Mouse (Mus musculus) CD4-positive, CD25-positive, alpha-beta regulatory T cell (primary cell): ENCODE results near the gene Arid3c. TPM values are rescaled to one million over a fixed set of nuclear protein-coding genes. Genes with fewer than 3 reads are reported as not detected.

Experiments used
- polyA plus RNA-seq: library from polyadenylated mRNA; unstranded; fragments of 100-300 nt; shearing (Covaris generic); gene quantifications from one replicate; pipeline ENCODE4 v1.2.1, GENCODE M21; 2017

The Arid3c gene
- polyA plus RNA-seq = not detected

GRCm38 (mm10) chr4:41731052-41731765 lies at the start of gene Arid3c:
Gene Arid3c (minus strand): TSS chr4:41731142.

GRCm38 (mm10) chr4:41774002-41774401 lies 43.1 kb upstream of the Arid3c start, which contains the start of gene Ccl27a:
Gene Ccl27a (minus strand): TSS chr4:41774247.

GRCm38 (mm10) chr4:41755338-41756305 lies 24.7 kb upstream of the Arid3c start, which contains the start of gene Sigmar1:
Gene Sigmar1 (minus strand): TSS chr4:41756157.

GRCm38 (mm10) chr4:41754797-41755337 lies 23.9 kb upstream of the Arid3c start, which contains the start of gene Galt:
Gene Galt (plus strand): TSS chr4:41755228.

GRCm38 (mm10) chr4:41722918-41723351 lies 8.0 kb downstream of the Arid3c start, which contains the start of gene Dctn3:
Gene Dctn3 (minus strand): TSS chr4:41723170.

GRCm38 (mm10) chr4:41713197-41714067 lies 17.5 kb downstream of the Arid3c start, which contains the start of gene Rpp25l:
Gene Rpp25l (minus strand): TSS chr4:41713534.

GRCm38 (mm10) chr4:41699783-41700182 lies 31.2 kb downstream of the Arid3c start, which contains the start of gene Il11ra1:
Gene Il11ra1 (plus strand): TSS chr4:41699989.

GRCm38 (mm10) chr4:41696930-41697841 lies 33.8 kb downstream of the Arid3c start, which contains the start of gene Cntfr:
Gene Cntfr (minus strand): TSS chr4:41697089.

Other genes with a start within 250 kb of the Arid3c start
- gene AI464131, start 228.1 kb downstream of the Arid3c start, polyA plus RNA-seq = not detected
- gene 1110017D15Rik, start 213.8 kb downstream of the Arid3c start, polyA plus RNA-seq = not detected
- 2.9 TPM for gene Fam219a, start 161.6 kb downstream of the Arid3c start, polyA plus RNA-seq
- gene Dnaic1, start 161.4 kb downstream of the Arid3c start, polyA plus RNA-seq = not detected
- gene Enho, start 90.8 kb downstream of the Arid3c start, polyA plus RNA-seq = not detected
- not detected for gene Cntfr, start 34.1 kb downstream of the Arid3c start, polyA plus RNA-seq
- gene Il11ra1, start 31.2 kb downstream of the Arid3c start, polyA plus RNA-seq = 7.8 TPM
- gene Rpp25l, start 17.6 kb downstream of the Arid3c start, polyA plus RNA-seq = 40.9 TPM
- gene Dctn3, start 8.0 kb downstream of the Arid3c start, polyA plus RNA-seq = 119 TPM
- 70.0 TPM for gene Galt, start 24.1 kb upstream of the Arid3c start, polyA plus RNA-seq
- gene Sigmar1, start 25.0 kb upstream of the Arid3c start, polyA plus RNA-seq = 44.7 TPM
- 6.1 TPM for gene Ccl27a, start 43.1 kb upstream of the Arid3c start, polyA plus RNA-seq
- gene Gm21541, start 172.5 kb upstream of the Arid3c start, polyA plus RNA-seq = not detected
- 0.78 TPM for gene Gm20878, start 210.4 kb upstream of the Arid3c start, polyA plus RNA-seq
- 0.10 TPM for gene Fam205a4, start 234.9 kb upstream of the Arid3c start, polyA plus RNA-seq